ENCODE assay signal across 14 mouse cellular contexts in genomic region chr17:71742935-71743334, GRCm38 (mm10). TPM values are rescaled to one million over a fixed set of nuclear protein-coding genes. Genes with fewer than 3 reads are reported as not detected.
A peak's percentile ranks its signal among the peaks of the same experiment; 100 is the strongest.
DNase-seq lines count a peak whose midpoint lies in the region; ATAC-seq and TF ChIP-seq lines count a peak whose summit lies in the region.
"Had no signal": no experiment of that assay in that cellular context is flagged by ENCODE, and none has a peak within 500 bp of the region (broad histone marks: within the 10 kb centered on the region; RNA-seq: fewer than 3 reads in every experiment).

No protein-coding gene starts in this region.

- H3K9me3 ChIP-seq in heart, embryonic 12.5 days (replicated peaks): no peaks in the 10 kb centered on the region; the same call in 1 of the 2 replicates
- H3K9me3 ChIP-seq: midbrain, embryonic 13.5 days had no signal

- no peaks in the 10 kb centered on the region for H3K36me3 ChIP-seq in heart, embryonic 12.5 days
- H3K36me3 ChIP-seq: midbrain, embryonic 13.5 days had no signal

- H3K27me3 ChIP-seq in heart, embryonic 12.5 days (replicated peaks): no peaks in the 10 kb centered on the region
- H3K27me3 ChIP-seq: midbrain, embryonic 13.5 days had no signal

- ATAC-seq in heart, embryonic 12.5 days (ENCODE audit: insufficient number of reproducible peaks, low FRiP score): no peak
- ATAC-seq: midbrain, embryonic 13.5 days had no signal

- H3K4me2 ChIP-seq in heart, embryonic 12.5 days: no peak overlapping the region
- H3K4me2 ChIP-seq: hindbrain, embryonic 14.5 days; midbrain, embryonic 13.5 days had no signal

- no peak for TF ChIP-seq CTCF in embryonic fibroblast, embryonic 13.5 days (IDR thresholded peaks at IDR 0.05; ENCODE audit: borderline replicate concordance, insufficient read depth, low read length)

- intact Hi-C loops in left cerebral cortex, postnatal 4 days (cut with DNase I): no loop called here

- H3K9ac ChIP-seq in heart, embryonic 12.5 days: no peak overlapping the region
- H3K9ac ChIP-seq: hindbrain, embryonic 14.5 days; midbrain, embryonic 13.5 days had no signal

- no peak overlapping the region for H3K4me3 ChIP-seq in embryonic fibroblast, embryonic 13.5 days (ENCODE audit: insufficient read depth, low read length)
- no peak overlapping the region for H3K4me3 ChIP-seq in heart, embryonic 12.5 days
- H3K4me3 ChIP-seq: midbrain, embryonic 13.5 days had no signal

- H3K27ac ChIP-seq in embryonic fibroblast, embryonic 13.5 days (ENCODE audit: insufficient read depth, low read length): peak overlapping the region; percentile 60
- H3K27ac ChIP-seq in heart, embryonic 12.5 days (ENCODE audit: poor library complexity, severe bottlenecking): no peak overlapping the region
- H3K27ac ChIP-seq: hindbrain, embryonic 14.5 days; midbrain, embryonic 13.5 days had no signal

- TF ChIP-seq POLR2A in embryonic fibroblast, embryonic 13.5 days (IDR thresholded peaks at IDR 0.05; ENCODE audit: low read depth, low read length): no peak

- DNase-seq in left cerebral cortex, adult 11 months (ENCODE audit: low spot score): peak; percentile 58
- no peak for DNase-seq in left cerebral cortex, postnatal 4 days
- DNase-seq in layer of hippocampus, adult 9-11 months: peak; percentile 37
- peak; percentile 26 for DNase-seq in right cerebral cortex, postnatal 25 days
- DNase-seq in cerebellum, adult 11-12 months: no peak
- DNase-seq: adrenal gland, postnatal 36 days; liver; thymus, postnatal 36 days had no signal

- peaks cover 4% of the 10 kb centered on the region; the same call in 1 of the 2 replicates for H3K4me1 ChIP-seq in embryonic fibroblast, embryonic 13.5 days (ENCODE audit: control insufficient read depth, insufficient read depth, low read length)
- H3K4me1 ChIP-seq in heart, embryonic 12.5 days (replicated peaks): peaks cover 11% of the 10 kb centered on the region; the same call in 1 of the 2 replicates
- H3K4me1 ChIP-seq: midbrain, embryonic 13.5 days had no signal

- 41% methylated on average over 5 of the region's 5 CpGs for WGBS in heart, embryonic 12.5 days

RNA-seq across cellular contexts. Expression of gene Pcare, which starts 9.8 kb away (rescaled TPM):
- under 1 TPM; 0.08 to 0.12 TPM for total RNA-seq in left cerebral cortex, postnatal 4 days (2021)
- not detected in 2 replicates for polyA plus RNA-seq in embryonic fibroblast, embryonic 13.5 days (2011; ENCODE audit: insufficient read length, low read depth, missing spikeins)
- polyA plus RNA-seq in heart, embryonic 12.5 days (2016; fragmentation: Nextera tagmentation; extraction: Ambion mirVana): not detected in 2 replicates
- total RNA-seq: adrenal gland, postnatal 36 days; MEL had no signal
- polyA plus RNA-seq: gonadal fat pad, adult 2 months; hindbrain, embryonic 14.5 days; midbrain, embryonic 13.5 days had no signal

RNA-seq across cellular contexts. Expression of gene Clip4, which starts 25.3 kb away (rescaled TPM):
- total RNA-seq in left cerebral cortex, postnatal 4 days (2021): 10 to 100 TPM; 33.2 to 36.7 TPM
- polyA plus RNA-seq in embryonic fibroblast, embryonic 13.5 days (2011; ENCODE audit: insufficient read length, low read depth, missing spikeins): 14.9 and 25.8 TPM in 2 replicates
- 38.2 and 45.2 TPM in 2 replicates for polyA plus RNA-seq in heart, embryonic 12.5 days (2016; fragmentation: Nextera tagmentation; extraction: Ambion mirVana)
- total RNA-seq: MEL had no signal

Comparison
In these comparisons a context has a peak if more than half of its experiments do, and no peak if none do; other contexts are left out.
1. DNase-seq: peak in left cerebral cortex, adult 11 months (single experiment), layer of hippocampus, adult 9-11 months (single experiment) and right cerebral cortex, postnatal 25 days (single experiment); none in left cerebral cortex, postnatal 4 days (single experiment) and cerebellum, adult 11-12 months (single experiment).